Mouse (Mus musculus) brain, embryonic 14.5 days (tissue): Measurements from ENCODE around the gene Dcaf5.

ENCODE experiments used
- CTCF ChIP-seq: fragments of 200-500 bp; IDR thresholded peaks from 2 replicates; pipeline ENCODE4 v1.5.1; 2012; ENCODE audit warnings: inconsistent platforms, mild to moderate bottlenecking, moderate library complexity, borderline replicate concordance; ENCODE audit not compliant: insufficient read depth, insufficient read length; ENCODE audit errors: extremely low read depth
- POLR2A ChIP-seq: fragments of 200-500 bp; IDR thresholded peaks from 2 replicates; pipeline ENCODE4 v1.6.1; 2012; ENCODE audit warnings: mild to moderate bottlenecking, inconsistent platforms, borderline replicate concordance; ENCODE audit not compliant: poor library complexity, insufficient read depth, insufficient read length, severe bottlenecking; ENCODE audit errors: extremely low read depth

DNA sequence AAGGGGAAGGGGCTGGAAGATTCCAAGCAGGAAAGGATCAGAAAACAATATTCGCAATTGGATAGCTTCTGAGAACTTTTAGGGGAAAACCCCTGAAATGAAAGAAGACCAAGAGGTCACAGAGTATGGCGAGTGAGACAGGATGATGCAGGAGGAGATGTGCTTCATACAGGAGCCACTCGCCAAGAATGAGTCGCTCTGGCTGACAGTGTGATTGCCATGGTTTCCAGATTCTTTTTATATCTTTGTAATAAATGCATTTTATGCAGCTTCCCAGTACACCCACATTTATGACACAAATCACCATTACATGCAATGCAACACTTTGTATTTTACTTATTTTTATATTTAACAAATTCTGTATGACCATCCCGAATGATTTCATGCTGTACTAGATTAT, 49.1 kb downstream of the Dcaf5 start:
- TF ChIP-seq CTCF (no peak), POLR2A (no peak)
